Mouse (Mus musculus) forebrain, embryonic 12.5 days (tissue): ENCODE results near the gene Ascl4. TPM values are rescaled to one million over a fixed set of nuclear protein-coding genes. Genes with fewer than 3 reads are reported as not detected.

Experiments used
- ATAC-seq: fragments of 200-750 bp; cut with Nextera tagmentation; 2 replicates; pipeline ENCODE4 v1.8.0; 2017; ENCODE audit warnings: moderate TSS enrichment; ENCODE audit not compliant: low FRiP score
- H3K27ac ChIP-seq: fragments of 300-500 bp; sonication (generic); 2 replicates; pipeline ENCODE4 v1.5.1; 2016; ENCODE audit warnings: mild to moderate bottlenecking
- H3K27me3 ChIP-seq: fragments of 300-500 bp; sonication (generic); 2 replicates; pipeline ENCODE4 v1.6.1; 2016; ENCODE audit warnings: mild to moderate bottlenecking
- H3K36me3 ChIP-seq: fragments of 300-500 bp; sonication (generic); replicated peaks from 2 replicates; pipeline ENCODE4 v1.6.1; 2016; ENCODE audit warnings: mild to moderate bottlenecking
- H3K4me1 ChIP-seq: fragments of 300-500 bp; sonication (generic); 2 replicates; pipeline ENCODE4 v1.6.1; 2016
- H3K4me2 ChIP-seq: fragments of 300-500 bp; sonication (generic); 2 replicates; pipeline ENCODE4 v1.6.1; 2016; ENCODE audit warnings: mild to moderate bottlenecking, moderate library complexity
- H3K4me3 ChIP-seq: fragments of 300-500 bp; sonication (generic); replicated peaks from 2 replicates; pipeline ENCODE4 v1.5.1; 2016; ENCODE audit warnings: mild to moderate bottlenecking
- H3K9ac ChIP-seq: fragments of 300-500 bp; sonication (generic); 2 replicates; pipeline ENCODE4 v1.6.1; 2016; ENCODE audit warnings: mild to moderate bottlenecking
- H3K9me3 ChIP-seq: fragments of 300-500 bp; sonication (generic); 2 replicates; pipeline ENCODE4 v1.6.1; 2016
- WGBS: fragments of 180-500 bp; shearing (Covaris S2); methylation state at CpG from one replicate; pipeline ENCODE4 v1.1.7; 2016; 5-methylcytosine and 5-hydroxymethylcytosine counted together
- polyA plus RNA-seq: library from polyadenylated mRNA; unstranded; fragments of >200 nt; fragmentation: Nextera tagmentation; extraction: Ambion mirVana; gene quantifications from 2 replicates; pipeline ENCODE4 v1.2.1, GENCODE M21; 2016

The Ascl4 gene
- polyA plus RNA-seq, 1 experiment from 2014 or later, result 0.82 TPM

- Histone ChIP-seq H3K27ac (no peak overlapping the region), H3K27me3 (no peaks in the 10 kb centered on the region), H3K9me3 (no peaks in the 10 kb centered on the region), H3K4me1 (peaks cover 8% of the 10 kb centered on the region), H3K36me3 (peaks cover 56% of the 10 kb centered on the region), H3K4me2 (no peak overlapping the region), H3K9ac (no peak overlapping the region), H3K4me3 (no peak overlapping the region)
- WGBS, result 90% methylated on average over 2 of the region's 2 CpGs
- no peak for ATAC-seq
Observed at GRCm38 (mm10) chr10:85954429-85954828, 26.9 kb downstream of the Ascl4 start.

GRCm38 (mm10) chr10:85956871-85957419 lies 29.5 kb downstream of the Ascl4 start:
- H3K4me3 ChIP-seq, result peak overlapping the region; percentile 96
- peaks cover 6% of the 10 kb centered on the region; the same call in 1 of the 2 replicates for H3K27me3 ChIP-seq
- peak overlapping the region; percentile 93 for H3K9ac ChIP-seq
- H3K4me2 ChIP-seq, result peak overlapping the region; percentile 78
- H3K9me3 ChIP-seq, result no peaks in the 10 kb centered on the region
- WGBS, result 6% methylated on average over 20 of the region's 20 CpGs
- ATAC-seq, result 0 out of 2 replicates have a peak, but pooled peaks have one; percentile 10
- H3K27ac ChIP-seq, result 0 out of 2 replicates have a peak overlapping the region, but pooled peaks have one; percentile 74
- peaks cover 33% of the 10 kb centered on the region for H3K36me3 ChIP-seq
- peaks cover 8% of the 10 kb centered on the region for H3K4me1 ChIP-seq

- peak; percentile 93 for ATAC-seq
- peaks cover 27% of the 10 kb centered on the region for H3K36me3 ChIP-seq
- H3K27ac ChIP-seq, result 0 out of 2 replicates have a peak within 1 kb of the TSS, but pooled peaks have one; percentile 74
- peaks cover 6% of the 10 kb centered on the region; the same call in 1 of the 2 replicates for H3K27me3 ChIP-seq
- no peaks in the 10 kb centered on the region for H3K9me3 ChIP-seq
- peaks cover 8% of the 10 kb centered on the region for H3K4me1 ChIP-seq
- H3K4me2 ChIP-seq, result peak within 1 kb of the TSS; percentile 78
- WGBS, result under 1% methylated on average over 38 of the region's 38 CpGs
- peak within 1 kb of the TSS; percentile 93 for H3K9ac ChIP-seq
- peak within 1 kb of the TSS; percentile 96 for H3K4me3 ChIP-seq
Observed at GRCm38 (mm10) chr10:85957464-85957950, 30.0 kb downstream of the Ascl4 start, which contains the start of gene Rtcb. Gene Rtcb (minus strand): TSS chr10:85957823.

- Histone ChIP-seq H3K4me1 (no peaks in the 10 kb centered on the region), H3K27me3 (peaks cover 6% of the 10 kb centered on the region; the same call in 1 of the 2 replicates), H3K9ac (no peak overlapping the region), H3K36me3 (no peaks in the 10 kb centered on the region), H3K4me2 (no peak overlapping the region), H3K27ac (no peak overlapping the region), H3K9me3 (no peaks in the 10 kb centered on the region), H3K4me3 (no peak overlapping the region)
- ATAC-seq, result no peak
- 80% methylated on average over 9 of the region's 9 CpGs for WGBS
Observed at GRCm38 (mm10) chr10:85962897-85963296, 35.4 kb downstream of the Ascl4 start.

GRCm38 (mm10) chr10:85964316-85964715 lies 36.8 kb downstream of the Ascl4 start:
- Histone ChIP-seq H3K9me3 (no peaks in the 10 kb centered on the region), H3K36me3 (no peaks in the 10 kb centered on the region), H3K9ac (no peak overlapping the region), H3K27ac (no peak overlapping the region), H3K4me2 (no peak overlapping the region), H3K4me3 (no peak overlapping the region), H3K4me1 (no peaks in the 10 kb centered on the region), H3K27me3 (peaks cover 6% of the 10 kb centered on the region; the same call in 1 of the 2 replicates)
- ATAC-seq, result no peak
- 85% methylated on average over 7 of the region's 7 CpGs for WGBS

GRCm38 (mm10) chr10:85966476-85966875 lies 39.0 kb downstream of the Ascl4 start:
- H3K9me3 ChIP-seq, result no peaks in the 10 kb centered on the region
- no peaks in the 10 kb centered on the region for H3K27me3 ChIP-seq
- no peaks in the 10 kb centered on the region for H3K36me3 ChIP-seq
- no peak overlapping the region for H3K27ac ChIP-seq
- H3K4me2 ChIP-seq, result no peak overlapping the region
- no peak overlapping the region for H3K4me3 ChIP-seq
- no peaks in the 10 kb centered on the region for H3K4me1 ChIP-seq
- ATAC-seq, result no peak
- H3K9ac ChIP-seq, result no peak overlapping the region
- WGBS, result 51% methylated on average over 2 of the region's 2 CpGs

- no peak overlapping the region for H3K27ac ChIP-seq
- H3K27me3 ChIP-seq, result no peaks in the 10 kb centered on the region
- no peaks in the 10 kb centered on the region for H3K9me3 ChIP-seq
- H3K4me2 ChIP-seq, result no peak overlapping the region
- H3K4me3 ChIP-seq, result no peak overlapping the region
- no peaks in the 10 kb centered on the region for H3K36me3 ChIP-seq
- 66% methylated on average over 17 of the region's 17 CpGs for WGBS
- ATAC-seq, result 0 out of 2 replicates have a peak, but pooled peaks have one; percentile 23
- no peak overlapping the region for H3K9ac ChIP-seq
- H3K4me1 ChIP-seq, result no peaks in the 10 kb centered on the region
Observed at GRCm38 (mm10) chr10:85967411-85968156, 40.1 kb downstream of the Ascl4 start.

GRCm38 (mm10) chr10:85968157-85968634 lies 40.7 kb downstream of the Ascl4 start:
- Histone ChIP-seq H3K27me3 (no peaks in the 10 kb centered on the region), H3K4me3 (no peak overlapping the region), H3K4me2 (no peak overlapping the region), H3K4me1 (no peaks in the 10 kb centered on the region), H3K27ac (no peak overlapping the region), H3K9me3 (no peaks in the 10 kb centered on the region), H3K9ac (no peak overlapping the region), H3K36me3 (no peaks in the 10 kb centered on the region)
- 0 out of 2 replicates have a peak, but pooled peaks have one; percentile 14 for ATAC-seq
- WGBS, result 17% methylated on average over 7 of the region's 7 CpGs

- WGBS, result 45% methylated on average over 2 of the region's 2 CpGs
- Histone ChIP-seq H3K9me3 (no peaks in the 10 kb centered on the region), H3K27me3 (no peaks in the 10 kb centered on the region)
Observed at GRCm38 (mm10) chr10:85968731-85969130, 41.2 kb downstream of the Ascl4 start.

GRCm38 (mm10) chr10:85969894-85970620 lies 42.6 kb downstream of the Ascl4 start:
- WGBS, result 71% methylated on average over 8 of the region's 8 CpGs
- no peaks in the 10 kb centered on the region for H3K4me1 ChIP-seq
- no peak overlapping the region for H3K9ac ChIP-seq

More at GRCm38 (mm10) chr10:85968731-85969130, 41.2 kb downstream of the Ascl4 start:
- Histone ChIP-seq H3K4me1 (no peaks in the 10 kb centered on the region), H3K27ac (no peak overlapping the region), H3K9ac (no peak overlapping the region), H3K4me3 (no peak overlapping the region), H3K36me3 (no peaks in the 10 kb centered on the region), H3K4me2 (no peak overlapping the region)
- no peak for ATAC-seq

GRCm38 (mm10) chr10:85971826-85972225 lies 44.3 kb downstream of the Ascl4 start:
- Histone ChIP-seq H3K27ac (no peak overlapping the region), H3K27me3 (no peaks in the 10 kb centered on the region), H3K36me3 (no peaks in the 10 kb centered on the region), H3K4me3 (no peak overlapping the region), H3K9me3 (no peaks in the 10 kb centered on the region), H3K9ac (no peak overlapping the region), H3K4me2 (no peak overlapping the region), H3K4me1 (no peaks in the 10 kb centered on the region)
- ATAC-seq, result no peak
- WGBS, result 92% methylated on average over 9 of the region's 9 CpGs

More at GRCm38 (mm10) chr10:85969894-85970620, 42.6 kb downstream of the Ascl4 start:
- Histone ChIP-seq H3K27ac (no peak overlapping the region), H3K4me3 (no peak overlapping the region), H3K27me3 (no peaks in the 10 kb centered on the region), H3K4me2 (no peak overlapping the region), H3K36me3 (no peaks in the 10 kb centered on the region), H3K9me3 (no peaks in the 10 kb centered on the region)
- no peak for ATAC-seq

GRCm38 (mm10) chr10:85972915-85973314 lies 45.4 kb downstream of the Ascl4 start:
- H3K27ac ChIP-seq, result no peak overlapping the region
- no peaks in the 10 kb centered on the region for H3K9me3 ChIP-seq
- no peak overlapping the region for H3K9ac ChIP-seq
- WGBS, result 83% methylated on average over 4 of the region's 4 CpGs
- H3K4me2 ChIP-seq, result no peak overlapping the region
- no peaks in the 10 kb centered on the region for H3K27me3 ChIP-seq
- no peak overlapping the region for H3K4me3 ChIP-seq
- H3K36me3 ChIP-seq, result no peaks in the 10 kb centered on the region
- H3K4me1 ChIP-seq, result no peaks in the 10 kb centered on the region
- ATAC-seq, result no peak
